Mouse (Mus musculus) hindbrain, postnatal 0 days (tissue): ENCODE measurements around the gene Atf6b. TPM values are rescaled to one million over a fixed set of nuclear protein-coding genes. Genes with fewer than 3 reads are reported as not detected.

Experiments
- ATAC-seq: fragments of 200-750 bp; cut with Nextera tagmentation; 2 replicates; pipeline ENCODE4 v1.8.0; 2017; ENCODE audit warnings: mild to moderate bottlenecking, moderate TSS enrichment, moderate library complexity
- DNase-seq: peaks from one replicate; pipeline ENCODE4 v3.0.0-alpha.2; 2015; ENCODE audit warnings: low spot score
- H3K27ac ChIP-seq: fragments of 300-500 bp; sonication (generic); 2 replicates; pipeline ENCODE4 v1.5.1; 2014; ENCODE audit warnings: mild to moderate bottlenecking
- H3K27me3 ChIP-seq: fragments of 300-500 bp; sonication (generic); 2 replicates; pipeline ENCODE4 v1.6.1; 2014; ENCODE audit warnings: low read length, mixed read lengths; ENCODE audit not compliant: insufficient read depth
- H3K36me3 ChIP-seq: fragments of 300-500 bp; sonication (generic); 2 replicates; pipeline ENCODE4 v1.6.1; 2014; ENCODE audit warnings: low read length, mixed read lengths; ENCODE audit not compliant: insufficient read depth
- H3K4me1 ChIP-seq: fragments of 300-500 bp; sonication (generic); 2 replicates; pipeline ENCODE4 v1.6.1; 2014; ENCODE audit warnings: antibody characterized with exemption, low read length, mixed read lengths; ENCODE audit not compliant: insufficient read depth
- H3K4me2 ChIP-seq: fragments of 300-500 bp; sonication (generic); 2 replicates; pipeline ENCODE4 v1.6.1; 2014; ENCODE audit warnings: low read depth, mild to moderate bottlenecking, low read length, moderate library complexity, mixed read lengths
- H3K4me3 ChIP-seq: fragments of 300-500 bp; sonication (generic); 2 replicates; pipeline ENCODE4 v1.5.1; 2014; ENCODE audit warnings: low read length
- H3K9ac ChIP-seq: fragments of 300-500 bp; sonication (generic); replicated peaks from 2 replicates; pipeline ENCODE4 v1.6.1; 2014; ENCODE audit warnings: mild to moderate bottlenecking, low read length, moderate library complexity, mixed read lengths
- H3K9me3 ChIP-seq: fragments of 300-500 bp; sonication (generic); 2 replicates; pipeline ENCODE4 v1.6.1; 2016; ENCODE audit warnings: low read length, mixed read lengths
- CTCF ChIP-seq: IDR thresholded peaks from 2 replicates; pipeline ENCODE4 v1.5.1; 2016; ENCODE audit warnings: antibody characterized with exemption, control low read depth, low read depth
- WGBS: fragments of 180-500 bp; shearing (Covaris S2); extraction: QIAGEN DNeasy Blood & Tissue Kit; methylation state at CpG from one replicate; pipeline ENCODE4 v1.1.7; 2014; 5-methylcytosine and 5-hydroxymethylcytosine counted together
- polyA plus RNA-seq: library from polyadenylated mRNA; unstranded; fragments of >200 nt; fragmentation: Nextera tagmentation; extraction: Ambion mirVana; gene quantifications from 2 replicates; pipeline ENCODE4 v1.2.1, GENCODE M21; 2015
- total RNA-seq: library from RNA; depleted of rRNA; stranded (reverse); fragments of >200 nt; gene quantifications from 2 replicates; pipeline ENCODE4 v1.2.3, GENCODE M21; 2014

Atf6b gene
- total and polyA plus RNA-seq, 2 experiments from 2014 or later: 70.6 to 78.2 TPM

GRCm38 (mm10) chr17:34613830-34614229, 33.1 kb upstream of the Atf6b start:
- Histone ChIP-seq H3K9me3 (no peaks in the 10 kb centered on the region), H3K27ac (no peak overlapping the region), H3K4me3 (no peak overlapping the region), H3K4me2 (no peak overlapping the region), H3K36me3 (peaks cover 40% of the 10 kb centered on the region), H3K4me1 (no peaks in the 10 kb centered on the region), H3K27me3 (no peaks in the 10 kb centered on the region), H3K9ac (no peak overlapping the region)
- DNase-seq (peak; percentile 1), ATAC-seq (no peak)
- TF ChIP-seq CTCF: no peak
- 93% methylated on average over 10 of the region's 10 CpGs for WGBS

DNA sequence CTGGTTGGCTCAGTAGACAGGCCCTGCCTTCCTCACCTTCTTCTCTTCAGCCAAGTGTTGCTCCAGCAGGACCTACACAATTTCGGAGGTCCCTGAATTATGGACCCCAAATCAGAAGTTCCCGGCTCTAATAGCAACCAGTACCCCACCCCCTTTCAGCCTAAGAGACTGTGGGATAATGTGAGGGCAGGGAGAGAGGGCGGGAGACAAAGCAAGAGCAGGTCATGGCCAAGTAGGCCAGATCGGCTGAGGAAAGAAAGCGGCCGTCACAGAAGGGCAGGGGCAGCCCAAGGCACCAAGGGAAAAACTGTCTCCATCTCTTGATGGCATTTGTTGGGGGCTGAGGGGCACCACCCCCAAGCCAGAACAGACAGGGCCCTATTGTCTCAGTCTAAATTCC, 31.1 kb upstream of the Atf6b start, which contains the start of gene Egfl8:
Egfl8 (minus strand) TSS at position 101 of the 400 bp plus-strand sequence.
- ATAC-seq (no peak), DNase-seq (peak; percentile 0)
- Histone ChIP-seq H3K4me3 (no peak within 1 kb of the TSS), H3K4me1 (no peaks in the 10 kb centered on the region), H3K4me2 (no peak within 1 kb of the TSS), H3K27me3 (no peaks in the 10 kb centered on the region), H3K9me3 (no peaks in the 10 kb centered on the region), H3K9ac (no peak within 1 kb of the TSS), H3K27ac (no peak within 1 kb of the TSS; the same call in 1 of the 2 replicates), H3K36me3 (peaks cover 40% of the 10 kb centered on the region)
- WGBS: 52% methylated on average over 6 of the region's 6 CpGs
- TF ChIP-seq CTCF: no peak

GRCm38 (mm10) chr17:34618999-34619398, 27.9 kb upstream of the Atf6b start:
- peak; percentile 78 for TF ChIP-seq CTCF
- DNase-seq (peak; percentile 64), ATAC-seq (no peak)
- no peaks in the 10 kb centered on the region for H3K27me3 ChIP-seq
- H3K4me2 ChIP-seq: no peak overlapping the region
- H3K4me1 ChIP-seq: no peaks in the 10 kb centered on the region
- H3K27ac ChIP-seq: no peak overlapping the region
- H3K36me3 ChIP-seq: peaks cover 21% of the 10 kb centered on the region; the same call in 1 of the 2 replicates
- H3K4me3 ChIP-seq: no peak overlapping the region
- no peaks in the 10 kb centered on the region for H3K9me3 ChIP-seq
- H3K9ac ChIP-seq: no peak overlapping the region
- 20% methylated on average over 6 of the region's 6 CpGs for WGBS

- Histone ChIP-seq H3K4me1 (no peaks in the 10 kb centered on the region), H3K27me3 (no peaks in the 10 kb centered on the region), H3K9ac (no peak overlapping the region), H3K27ac (no peak overlapping the region), H3K4me3 (no peak overlapping the region), H3K9me3 (no peaks in the 10 kb centered on the region), H3K4me2 (no peak overlapping the region), H3K36me3 (peaks cover 15% of the 10 kb centered on the region; the same call in 1 of the 2 replicates)
- TF ChIP-seq CTCF: no peak
- ATAC-seq: no peak
- peak; percentile 1 for DNase-seq
- 92% methylated on average over 8 of the region's 8 CpGs for WGBS
Observed at GRCm38 (mm10) chr17:34621006-34621405, 25.9 kb upstream of the Atf6b start.

- WGBS: 84% methylated on average over 9 of the region's 9 CpGs
Observed at GRCm38 (mm10) chr17:34623161-34623560, 23.8 kb upstream of the Atf6b start.

DNA sequence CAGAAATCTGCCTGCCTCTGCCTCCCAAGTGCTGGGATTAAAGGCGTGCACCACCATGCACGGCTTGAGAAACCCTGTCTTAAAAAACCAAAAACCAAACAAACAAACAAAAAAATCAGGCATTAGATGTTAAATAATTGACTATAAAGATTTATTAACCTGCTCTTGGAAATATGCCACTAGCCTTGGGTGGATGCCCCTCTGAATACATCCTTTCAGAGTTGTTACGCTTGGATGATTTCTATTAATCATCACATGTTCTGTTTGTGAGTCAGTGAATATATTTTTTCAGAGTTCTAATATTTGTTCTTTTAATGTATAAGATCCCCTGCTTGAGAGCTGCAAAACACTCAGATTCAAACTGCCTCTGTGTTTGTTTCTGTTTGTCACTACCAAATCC, 22.0 kb upstream of the Atf6b start:
- Histone ChIP-seq H3K9me3 (no peaks in the 10 kb centered on the region), H3K27me3 (no peaks in the 10 kb centered on the region), H3K27ac (no peak overlapping the region), H3K36me3 (peaks cover 6% of the 10 kb centered on the region; the same call in 1 of the 2 replicates), H3K4me1 (peaks cover 27% of the 10 kb centered on the region), H3K4me2 (no peak overlapping the region), H3K9ac (no peak overlapping the region), H3K4me3 (no peak overlapping the region)
- ATAC-seq (no peak), DNase-seq (no peak)
- WGBS: 93% methylated on average over 3 of the region's 3 CpGs
- TF ChIP-seq CTCF: no peak

More at GRCm38 (mm10) chr17:34623161-34623560, 23.8 kb upstream of the Atf6b start:
- Histone ChIP-seq H3K4me1 (peaks cover 8% of the 10 kb centered on the region; the same call in 1 of the 2 replicates), H3K4me3 (no peak overlapping the region), H3K9ac (no peak overlapping the region), H3K27ac (no peak overlapping the region), H3K9me3 (no peaks in the 10 kb centered on the region), H3K4me2 (no peak overlapping the region), H3K36me3 (peaks cover 8% of the 10 kb centered on the region; the same call in 1 of the 2 replicates), H3K27me3 (no peaks in the 10 kb centered on the region)
- ATAC-seq (no peak), DNase-seq (no peak)
- peak; percentile 31; the same call in 1 of the 2 replicates for TF ChIP-seq CTCF

DNA sequence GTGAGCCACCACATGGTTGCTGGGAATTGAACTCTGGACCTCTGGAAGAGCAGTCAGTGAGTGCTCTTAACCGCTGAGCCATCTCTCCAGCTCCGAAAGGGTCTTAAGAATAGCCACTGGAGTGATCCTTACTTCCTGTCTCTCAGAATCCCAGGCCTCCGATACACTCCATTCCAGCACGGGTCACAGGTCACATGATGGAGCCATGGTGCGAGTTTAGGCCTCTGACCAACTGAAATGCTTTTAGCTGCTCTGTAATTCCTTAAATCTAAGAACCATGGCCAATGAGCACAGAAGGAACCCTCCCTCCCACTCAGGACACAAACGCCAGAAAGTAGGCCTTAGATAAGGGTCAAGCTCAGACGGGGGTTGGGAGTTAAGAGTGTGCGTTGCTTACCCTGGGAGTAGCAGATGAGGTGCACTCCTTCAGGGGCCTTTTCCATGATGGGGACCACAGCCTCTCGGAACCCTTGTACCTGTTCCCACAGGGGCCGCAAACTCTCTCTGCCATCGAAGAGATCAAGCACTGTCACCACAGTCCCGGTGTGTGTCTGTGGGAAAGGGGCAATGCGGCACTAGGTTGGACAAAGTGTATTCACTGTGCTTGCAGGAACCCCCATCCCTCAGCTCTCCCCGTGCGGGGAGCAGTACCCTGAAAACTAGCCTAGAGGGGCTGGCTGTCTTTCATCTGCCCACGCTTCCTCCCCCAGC, 20.7 kb upstream of the Atf6b start:
- H3K9ac ChIP-seq: peak overlapping the region; percentile 59
- H3K27ac ChIP-seq: peak overlapping the region; percentile 95
- H3K27me3 ChIP-seq: no peaks in the 10 kb centered on the region
- WGBS: 46% methylated on average over 16 of the region's 16 CpGs
- no peaks in the 10 kb centered on the region for H3K9me3 ChIP-seq
- peak overlapping the region; percentile 98 for H3K4me2 ChIP-seq
- TF ChIP-seq CTCF: no peak
- H3K4me3 ChIP-seq: peak overlapping the region; percentile 55
- H3K4me1 ChIP-seq: peaks cover 38% of the 10 kb centered on the region
- ATAC-seq (no peak), DNase-seq (no peak)
- H3K36me3 ChIP-seq: peaks cover 6% of the 10 kb centered on the region; the same call in 1 of the 2 replicates
